Mouse (Mus musculus): Measurements from ENCODE around the gene Pkd1.
A peak's percentile ranks its signal among the peaks of the same experiment; 100 is the strongest.

Gene Pkd1

GRCm38 (mm10) chr17:24644875-24645721, 95.5 kb downstream of the Pkd1 start:
- peak; percentile 65 for DNase-seq (ENCODE audit: inconsistent ontology term)

- no peak for DNase-seq (ENCODE audit: inconsistent ontology term)
Measured at GRCm38 (mm10) chr17:24645916-24646315, 96.3 kb downstream of the Pkd1 start.

All from Muller cell, postnatal 12 days (primary cell).